Mouse (Mus musculus) kidney, adult 11 months (tissue): ENCODE data around the gene Dnmt3b.
"Not testable (repeated sequence)": the region's sequence is repeated elsewhere in the genome, so short reads cannot be mapped to it uniquely, and the experiment has no call there.

Experiments
- DNase-seq: peaks from one replicate; pipeline ENCODE4 v3.0.0; 2022

The Dnmt3b gene

DNA sequence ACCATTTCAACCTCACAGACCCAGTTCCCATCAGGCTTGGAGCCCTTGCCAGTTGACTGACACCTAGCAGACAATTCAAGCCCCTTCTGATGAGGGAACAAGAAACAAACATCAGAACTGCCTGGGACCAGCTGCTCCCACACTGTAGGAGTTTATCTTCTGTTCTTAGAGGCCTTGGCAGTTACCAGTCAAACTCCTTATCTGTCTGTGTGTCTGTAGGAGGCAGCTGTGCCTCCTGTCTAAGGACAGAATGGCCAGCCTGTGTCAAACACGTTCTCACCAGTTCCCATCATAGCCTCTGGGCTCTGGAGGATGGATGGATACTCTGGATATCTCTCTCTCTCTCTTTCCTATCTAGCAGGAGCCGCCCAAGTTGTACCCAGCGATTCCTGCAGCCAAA lies 68.6 kb downstream of the Dnmt3b start:
- DNase-seq, result not testable (repeated sequence)

DNA sequence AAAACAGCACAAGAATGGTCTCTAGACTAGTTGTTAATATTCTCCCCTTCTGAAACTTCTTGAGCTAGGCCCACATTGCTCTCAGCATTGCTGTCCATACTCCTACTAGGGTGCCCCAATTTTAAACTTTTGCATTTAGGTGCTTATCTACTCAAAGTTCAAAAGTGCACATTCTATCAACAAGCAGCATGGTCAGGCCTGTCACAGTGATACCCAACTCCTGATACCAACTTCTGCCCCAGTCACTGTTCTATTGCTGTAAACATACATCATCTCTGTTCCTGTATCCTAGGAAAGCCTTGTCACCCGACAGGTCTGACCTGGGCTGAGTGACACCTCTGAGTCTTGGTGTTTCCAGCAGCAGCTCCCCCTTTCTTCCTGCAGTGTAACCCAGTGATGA lies 73.8 kb downstream of the Dnmt3b start:
- no peak for DNase-seq

DNA sequence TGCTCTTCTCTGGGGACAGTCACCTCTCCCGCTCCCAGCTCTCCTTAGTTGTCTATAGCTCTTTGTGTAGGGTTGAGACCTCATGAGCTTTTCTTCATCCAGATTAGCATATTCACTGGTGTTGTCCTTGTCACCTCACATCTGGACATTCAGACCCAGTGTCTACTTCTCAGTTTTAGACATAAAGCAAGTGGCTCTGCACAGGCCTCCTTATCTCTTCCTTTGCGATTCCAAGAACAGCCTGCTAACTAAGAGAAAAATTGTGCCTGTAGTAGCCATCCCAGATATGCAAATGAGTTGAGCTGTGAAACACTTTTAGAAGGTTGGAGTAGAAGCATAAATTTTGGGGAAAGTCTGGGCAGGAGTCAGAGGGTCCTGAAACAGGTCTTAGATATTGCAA lies 75.2 kb downstream of the Dnmt3b start:
- no peak for DNase-seq

DNA sequence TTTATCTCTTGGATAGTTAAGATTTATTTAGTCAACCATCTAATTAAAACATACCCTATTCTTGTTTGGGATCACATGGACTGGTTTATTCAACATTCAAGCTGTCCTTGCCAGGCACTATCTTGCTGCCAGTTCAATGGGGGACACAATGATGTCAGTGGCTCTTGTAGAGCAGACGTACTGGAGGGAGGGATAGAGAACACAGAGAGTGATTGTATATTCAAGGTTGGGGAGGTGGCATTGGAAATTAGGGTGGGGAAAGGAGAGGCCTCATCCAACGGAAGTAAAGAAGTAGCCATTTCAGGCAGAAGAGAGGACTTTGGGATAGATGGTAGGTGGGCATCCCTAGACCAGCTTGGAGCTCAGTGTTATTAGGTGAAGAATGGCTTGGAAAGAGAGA lies 75.6 kb downstream of the Dnmt3b start:
- DNase-seq, result no peak

DNA sequence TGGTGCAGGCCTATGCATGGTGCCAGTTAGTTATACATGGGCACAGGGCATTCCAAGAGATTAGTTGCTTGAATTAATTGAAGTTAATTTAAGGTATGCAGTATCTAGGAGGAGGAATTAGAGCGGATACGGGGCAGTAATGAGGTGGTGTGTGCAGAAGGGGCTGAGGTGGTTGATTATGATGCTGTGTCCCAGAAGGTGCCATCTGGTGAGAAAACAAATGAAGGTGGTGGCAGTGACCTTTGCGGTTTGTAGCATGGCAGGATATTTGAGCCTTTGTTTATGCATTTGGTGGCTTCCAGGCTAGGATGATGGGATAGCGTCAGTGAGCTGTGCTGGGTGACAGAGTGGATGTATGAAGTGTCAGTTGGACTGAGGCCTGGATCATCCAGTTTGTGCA lies 76.0 kb downstream of the Dnmt3b start:
- no peak for DNase-seq

DNA sequence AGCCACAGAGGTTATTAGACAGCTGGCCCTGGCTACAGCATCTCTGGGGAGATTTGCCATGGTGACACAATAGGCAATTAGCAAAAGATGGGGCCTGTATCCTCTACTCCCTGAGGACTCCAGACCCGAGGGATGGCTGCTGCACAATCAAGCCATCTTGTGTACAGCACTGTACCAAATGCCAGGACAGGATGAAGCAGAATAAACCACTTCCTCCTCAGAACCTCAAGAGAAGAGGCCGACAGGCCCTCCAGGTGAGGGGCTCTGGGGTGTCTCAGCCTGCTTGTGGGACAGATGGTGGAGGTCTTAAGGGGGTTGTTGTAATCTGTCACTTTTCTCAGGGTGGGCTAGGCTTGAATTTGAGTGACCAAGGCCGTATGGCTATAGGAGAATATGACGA lies 84.8 kb downstream of the Dnmt3b start:
- DNase-seq, result no peak
